Mouse (Mus musculus): Measurements from ENCODE around the gene Eno4.
"Not testable (repeated sequence)": the region's sequence is repeated elsewhere in the genome, so short reads cannot be mapped to it uniquely, and the experiment has no call there.

DNA sequence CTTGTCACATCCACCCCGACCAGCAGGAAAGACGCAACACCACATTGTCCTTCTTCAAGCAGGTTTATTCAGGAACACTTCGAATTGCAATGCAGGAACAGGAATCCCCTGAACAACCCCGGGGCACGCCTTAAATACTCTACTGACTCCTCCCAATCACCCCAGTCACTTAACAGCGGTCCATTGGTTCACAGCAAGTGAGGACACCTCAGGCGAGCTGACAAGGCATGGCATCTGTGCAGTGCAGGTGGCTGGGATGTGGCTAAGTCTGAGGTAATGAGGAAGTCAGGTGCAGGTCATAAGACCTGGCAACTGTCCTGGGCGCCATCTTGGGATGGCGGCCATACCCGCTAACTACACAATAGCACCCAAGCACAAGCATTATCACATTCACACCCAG, 42.8 kb upstream of the Eno4 start:
- TF ChIP-seq EP300, CTCF (IDR thresholded peaks at IDR 0.05; ENCODE audit: low read depth): not testable (repeated sequence)
